Mouse (Mus musculus): ENCODE measurements around the gene Kcnj6.

DNA sequence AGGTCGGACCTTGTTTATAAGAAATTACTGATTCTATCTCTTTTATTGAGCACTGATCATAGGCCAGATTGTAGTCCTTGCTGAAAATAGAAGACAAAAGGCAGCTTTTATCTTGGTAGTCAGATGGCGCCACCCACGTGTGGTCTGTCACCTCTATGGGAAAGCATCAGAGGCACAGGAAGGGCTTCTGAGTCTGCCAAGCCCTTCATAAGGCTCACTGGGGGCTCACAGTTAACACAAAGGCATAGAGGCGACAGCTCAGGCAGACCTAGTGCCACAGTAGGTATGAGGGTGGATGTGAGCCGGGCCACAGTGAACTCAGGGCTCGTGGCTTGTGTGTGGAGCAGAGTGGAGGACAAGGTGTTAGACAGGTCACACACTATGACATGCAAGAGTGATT lies 181.6 kb downstream of the Kcnj6 start:
- TF ChIP-seq CTCF (conservative IDR thresholded peaks at IDR 0.05; ENCODE audit: low read length), result no peak
- TF ChIP-seq NANOG (IDR thresholded peaks at IDR 0.05; ENCODE audit: borderline replicate concordance, low read length), result no peak

All from E14TG2a.4 (cell line).